Mouse (Mus musculus) lung, embryonic 14.5 days (tissue): Measurements from ENCODE around the gene Cmtm5. TPM values are rescaled to one million over a fixed set of nuclear protein-coding genes. Genes with fewer than 3 reads are reported as not detected.

Source experiments
- ATAC-seq: fragments of 200-750 bp; cut with Nextera tagmentation; 2 replicates; pipeline ENCODE4 v1.8.0; 2017; ENCODE audit warnings: mild to moderate bottlenecking, moderate TSS enrichment, moderate library complexity; ENCODE audit not compliant: insufficient read depth
- DNase-seq: peaks from one replicate; pipeline ENCODE4 v3.0.0-alpha.2; 2015
- H3K27ac ChIP-seq: fragments of 300-500 bp; sonication (generic); 2 replicates; pipeline ENCODE4 v1.5.1; 2014; ENCODE audit warnings: low read depth, mild to moderate bottlenecking, moderate library complexity
- H3K27me3 ChIP-seq: fragments of 300-500 bp; sonication (generic); 2 replicates; pipeline ENCODE4 v1.6.1; 2014; ENCODE audit warnings: low read length, control low read depth; ENCODE audit not compliant: insufficient read depth
- H3K36me3 ChIP-seq: fragments of 300-500 bp; sonication (generic); 2 replicates; pipeline ENCODE4 v1.6.1; 2014; ENCODE audit warnings: control low read depth; ENCODE audit not compliant: insufficient read depth
- H3K4me1 ChIP-seq: fragments of 300-500 bp; sonication (generic); 2 replicates; pipeline ENCODE4 v1.6.1; 2014; ENCODE audit warnings: antibody characterized with exemption, control low read depth; ENCODE audit not compliant: insufficient read depth
- H3K4me2 ChIP-seq: fragments of 300-500 bp; sonication (generic); 2 replicates; pipeline ENCODE4 v1.6.1; 2014; ENCODE audit warnings: mild to moderate bottlenecking
- H3K4me3 ChIP-seq: fragments of 300-500 bp; sonication (generic); 2 replicates; pipeline ENCODE4 v1.5.1; 2014; ENCODE audit warnings: low read depth, low read length
- H3K9ac ChIP-seq: fragments of 300-500 bp; sonication (generic); 2 replicates; pipeline ENCODE4 v1.6.1; 2014
- H3K9me3 ChIP-seq: fragments of 300-500 bp; sonication (generic); 2 replicates; pipeline ENCODE4 v1.6.1; 2016; ENCODE audit warnings: low read depth, low read length, control low read depth
- CTCF ChIP-seq: IDR thresholded peaks from 2 replicates; pipeline ENCODE4 v1.5.1; 2016; ENCODE audit warnings: antibody characterized with exemption, low read depth
- WGBS: fragments of 180-500 bp; shearing (Covaris S2); extraction: QIAGEN DNeasy Blood & Tissue Kit; methylation state at CpG from one replicate; pipeline ENCODE4 v1.1.7; 2014; 5-methylcytosine and 5-hydroxymethylcytosine counted together
- polyA plus RNA-seq: library from polyadenylated mRNA; unstranded; fragments of >200 nt; fragmentation: Nextera tagmentation; extraction: Ambion mirVana; gene quantifications from 2 replicates; pipeline ENCODE4 v1.2.1, GENCODE M21; 2014

Gene Cmtm5
- polyA plus RNA-seq, 1 experiment from 2014 or later = 0.22 TPM

GRCm38 (mm10) chr14:54936831-54937160, 735 bp downstream of the Cmtm5 start:
- Histone ChIP-seq H3K27me3 (no peaks in the 10 kb centered on the region), H3K9ac (no peak overlapping the region), H3K4me1 (no peaks in the 10 kb centered on the region; the same call in 1 of the 2 replicates), H3K36me3 (no peaks in the 10 kb centered on the region), H3K9me3 (no peaks in the 10 kb centered on the region), H3K4me2 (no peak overlapping the region), H3K27ac (peak overlapping the region; percentile 24; the same call in 1 of the 2 replicates), H3K4me3 (no peak overlapping the region)
- no peak for ATAC-seq
- DNase-seq = no peak
- TF ChIP-seq CTCF = no peak
- WGBS = 41% methylated on average over 6 of the region's 6 CpGs

GRCm38 (mm10) chr14:54937361-54938182, 1.5 kb downstream of the Cmtm5 start:
- H3K4me2 ChIP-seq = no peak overlapping the region
- 83% methylated on average over 16 of the region's 16 CpGs for WGBS
- H3K4me3 ChIP-seq = no peak overlapping the region
- TF ChIP-seq CTCF = no peak
- H3K9ac ChIP-seq = no peak overlapping the region
- no peaks in the 10 kb centered on the region for H3K9me3 ChIP-seq
- no peaks in the 10 kb centered on the region for H3K36me3 ChIP-seq
- H3K27me3 ChIP-seq = no peaks in the 10 kb centered on the region
- no peaks in the 10 kb centered on the region; the same call in 1 of the 2 replicates for H3K4me1 ChIP-seq
- no peak overlapping the region for H3K27ac ChIP-seq
- DNase-seq = no peak
- no peak for ATAC-seq

GRCm38 (mm10) chr14:54938431-54939219, 2.6 kb downstream of the Cmtm5 start:
- H3K27me3 ChIP-seq = no peaks in the 10 kb centered on the region
- no peaks in the 10 kb centered on the region for H3K4me1 ChIP-seq
- 72% methylated on average over 15 of the region's 15 CpGs for WGBS
- no peak overlapping the region for H3K9ac ChIP-seq
- H3K9me3 ChIP-seq = no peaks in the 10 kb centered on the region
- H3K27ac ChIP-seq = no peak overlapping the region
- H3K4me3 ChIP-seq = no peak overlapping the region
- H3K4me2 ChIP-seq = no peak overlapping the region
- no peak for DNase-seq
- no peak for TF ChIP-seq CTCF
- H3K36me3 ChIP-seq = no peaks in the 10 kb centered on the region
- no peak for ATAC-seq

- TF ChIP-seq CTCF = peak; percentile 89
- DNase-seq = peak; percentile 83
- no peak overlapping the region for H3K9ac ChIP-seq
- no peak overlapping the region for H3K27ac ChIP-seq
- H3K4me3 ChIP-seq = no peak overlapping the region
- no peaks in the 10 kb centered on the region for H3K27me3 ChIP-seq
- H3K9me3 ChIP-seq = no peaks in the 10 kb centered on the region
- H3K4me1 ChIP-seq = no peaks in the 10 kb centered on the region
- H3K4me2 ChIP-seq = no peak overlapping the region
- peak; percentile 62 for ATAC-seq
- WGBS = 42% methylated on average over 12 of the region's 12 CpGs
- H3K36me3 ChIP-seq = no peaks in the 10 kb centered on the region
These were observed 3.5 kb downstream of the Cmtm5 start for GRCm38 (mm10) chr14:54939434-54940175.

GRCm38 (mm10) chr14:54940176-54940530, 4.1 kb downstream of the Cmtm5 start:
- Histone ChIP-seq H3K27ac (no peak overlapping the region), H3K27me3 (no peaks in the 10 kb centered on the region), H3K4me3 (no peak overlapping the region), H3K36me3 (no peaks in the 10 kb centered on the region), H3K9me3 (no peaks in the 10 kb centered on the region), H3K4me2 (no peak overlapping the region), H3K4me1 (no peaks in the 10 kb centered on the region), H3K9ac (no peak overlapping the region)
- TF ChIP-seq CTCF = no peak
- DNase-seq = no peak
- WGBS = 74% methylated on average over 3 of the region's 3 CpGs
- no peak for ATAC-seq

GRCm38 (mm10) chr14:54941024-54941978, 5.2 kb downstream of the Cmtm5 start:
- H3K9ac ChIP-seq = no peak overlapping the region
- ATAC-seq (no peak), DNase-seq (no peak)
- H3K4me3 ChIP-seq = no peak overlapping the region
- 60% methylated on average over 13 of the region's 13 CpGs for WGBS
- H3K4me2 ChIP-seq = no peak overlapping the region
- no peak for TF ChIP-seq CTCF
- no peaks in the 10 kb centered on the region for H3K4me1 ChIP-seq
- no peaks in the 10 kb centered on the region for H3K27me3 ChIP-seq
- no peaks in the 10 kb centered on the region for H3K36me3 ChIP-seq
- no peaks in the 10 kb centered on the region for H3K9me3 ChIP-seq
- no peak overlapping the region for H3K27ac ChIP-seq
